Mouse (Mus musculus) hindbrain, embryonic 15.5 days (tissue): ENCODE measurements around the gene Vmn1r29. TPM values are rescaled to one million over a fixed set of nuclear protein-coding genes. Genes with fewer than 3 reads are reported as not detected.
"Not testable (repeated sequence)": the region's sequence is repeated elsewhere in the genome, so short reads cannot be mapped to it uniquely, and the experiment has no call there.

Source experiments
- ATAC-seq: fragments of 200-750 bp; cut with Nextera tagmentation; 2 replicates; pipeline ENCODE4 v1.8.0; 2017; ENCODE audit warnings: low read depth, moderate number of reproducible peaks, moderate TSS enrichment; ENCODE audit not compliant: low FRiP score
- H3K27ac ChIP-seq: fragments of 300-500 bp; sonication (generic); replicated peaks from 2 replicates; pipeline ENCODE4 v1.5.1; 2015; ENCODE audit warnings: mild to moderate bottlenecking, inconsistent platforms
- H3K27me3 ChIP-seq: fragments of 300-500 bp; sonication (generic); 2 replicates; pipeline ENCODE4 v1.6.1; 2015; ENCODE audit warnings: control low read depth, inconsistent platforms
- H3K36me3 ChIP-seq: fragments of 300-500 bp; sonication (generic); 2 replicates; pipeline ENCODE4 v1.6.1; 2015; ENCODE audit warnings: control low read depth, inconsistent platforms
- H3K4me1 ChIP-seq: fragments of 300-500 bp; sonication (generic); replicated peaks from 2 replicates; pipeline ENCODE4 v1.6.1; 2015; ENCODE audit warnings: control low read depth, inconsistent platforms
- H3K4me2 ChIP-seq: fragments of 300-500 bp; sonication (generic); 2 replicates; pipeline ENCODE4 v1.6.1; 2015; ENCODE audit warnings: moderate library complexity, mild to moderate bottlenecking, inconsistent platforms
- H3K4me3 ChIP-seq: fragments of 300-500 bp; sonication (generic); 2 replicates; pipeline ENCODE4 v1.5.1; 2015; ENCODE audit warnings: mild to moderate bottlenecking, inconsistent platforms
- H3K9ac ChIP-seq: fragments of 300-500 bp; sonication (generic); 2 replicates; pipeline ENCODE4 v1.6.1; 2015; ENCODE audit warnings: inconsistent platforms
- H3K9me3 ChIP-seq: fragments of 300-500 bp; sonication (generic); 2 replicates; pipeline ENCODE4 v1.6.1; 2016; ENCODE audit warnings: control low read depth, inconsistent platforms
- WGBS: fragments of 180-500 bp; shearing (Covaris S2); methylation state at CpG from one replicate; pipeline ENCODE4 v1.1.7; 2015; 5-methylcytosine and 5-hydroxymethylcytosine counted together
- polyA plus RNA-seq: library from polyadenylated mRNA; unstranded; fragments of >200 nt; fragmentation: Nextera tagmentation; extraction: Ambion mirVana; gene quantifications from 2 replicates; pipeline ENCODE4 v1.2.1, GENCODE M21; 2015

The Vmn1r29 gene
- polyA plus RNA-seq: not detected in 2 replicates

GRCm38 (mm10) chr6:58301249-58301648, at the start of gene Vmn1r29:
TSS of gene Vmn1r29 (plus strand) at chr6:58301549.
- Histone ChIP-seq H3K27me3 (no peaks in the 10 kb centered on the region), H3K9ac (no peak within 1 kb of the TSS), H3K4me1 (no peaks in the 10 kb centered on the region), H3K27ac (no peak within 1 kb of the TSS), H3K4me2 (no peak within 1 kb of the TSS), H3K4me3 (no peak within 1 kb of the TSS), H3K36me3 (no peaks in the 10 kb centered on the region), H3K9me3 (no peaks in the 10 kb centered on the region)
- no peak for ATAC-seq

GRCm38 (mm10) chr6:58261737-58262136, 39.6 kb upstream of the Vmn1r29 start, which contains the start of gene Vmn1r28:
TSS of gene Vmn1r28 (plus strand) at chr6:58262037.
- Histone ChIP-seq H3K4me1 (no peaks in the 10 kb centered on the region), H3K4me3 (no peak within 1 kb of the TSS), H3K9ac (no peak within 1 kb of the TSS), H3K36me3 (no peaks in the 10 kb centered on the region), H3K27me3 (no peaks in the 10 kb centered on the region), H3K4me2 (no peak within 1 kb of the TSS), H3K27ac (no peak within 1 kb of the TSS), H3K9me3 (no peaks in the 10 kb centered on the region)
- no peak for ATAC-seq
- WGBS: 95% methylated on average over 1 of the region's 1 CpGs

GRCm38 (mm10) chr6:58279661-58280060, 21.7 kb upstream of the Vmn1r29 start:
- not testable (repeated sequence) for H3K36me3 ChIP-seq, H3K4me1 ChIP-seq, ATAC-seq, H3K9me3 ChIP-seq, H3K27ac ChIP-seq, H3K4me3 ChIP-seq, H3K9ac ChIP-seq, H3K27me3 ChIP-seq, H3K4me2 ChIP-seq
- WGBS: 97% methylated on average over 1 of the region's 1 CpGs

GRCm38 (mm10) chr6:58292201-58292600, 9.1 kb upstream of the Vmn1r29 start:
- Histone ChIP-seq H3K9ac (no peak overlapping the region), H3K27ac (no peak overlapping the region), H3K36me3 (no peaks in the 10 kb centered on the region), H3K27me3 (no peaks in the 10 kb centered on the region), H3K4me3 (no peak overlapping the region), H3K4me2 (no peak overlapping the region), H3K4me1 (no peaks in the 10 kb centered on the region), H3K9me3 (no peaks in the 10 kb centered on the region)
- no peak for ATAC-seq
- WGBS: 85% methylated on average over 2 of the region's 2 CpGs

- H3K9me3 ChIP-seq, H3K4me1 ChIP-seq, H3K27me3 ChIP-seq, H3K9ac ChIP-seq, H3K36me3 ChIP-seq, ATAC-seq, H3K4me2 ChIP-seq, H3K4me3 ChIP-seq, H3K27ac ChIP-seq: not testable (repeated sequence)
- WGBS: 82% methylated on average over 19 of the region's 19 CpGs
Observed at GRCm38 (mm10) chr6:58298511-58298910, 2.8 kb upstream of the Vmn1r29 start.

- not testable (repeated sequence) for H3K27me3 ChIP-seq, H3K4me1 ChIP-seq, H3K9ac ChIP-seq, H3K36me3 ChIP-seq, H3K4me2 ChIP-seq, H3K4me3 ChIP-seq, H3K9me3 ChIP-seq, ATAC-seq, H3K27ac ChIP-seq
- WGBS: 81% methylated on average over 17 of the region's 17 CpGs
Observed at GRCm38 (mm10) chr6:58330686-58331085, 29.3 kb downstream of the Vmn1r29 start.

Other genes with a start within 250 kb of the Vmn1r29 start
- not detected in 2 replicates for gene Vmn1r27, start 82.7 kb upstream of the Vmn1r29 start, polyA plus RNA-seq
- gene Vmn1r28, start 39.5 kb upstream of the Vmn1r29 start, polyA plus RNA-seq: not detected in 2 replicates
- gene Vmn1r30, start 141.8 kb downstream of the Vmn1r29 start, polyA plus RNA-seq: not detected in 2 replicates
- not detected in 2 replicates for gene Vmn1r31, start 173.8 kb downstream of the Vmn1r29 start, polyA plus RNA-seq